Mouse (Mus musculus) CD8-positive naive resting alpha-beta T cell, adult 57 days (primary cell): ENCODE measurements around the gene 3110070M22Rik. TPM values are rescaled to one million over a fixed set of nuclear protein-coding genes. Genes with fewer than 3 reads are reported as not detected.

Experiments
- total RNA-seq: library from RNA; stranded (reverse); gene quantifications from one replicate; pipeline ENCODE4 v1.2.4, GENCODE M21; 2023

The 3110070M22Rik gene
- total RNA-seq = 0.80 TPM

DNA sequence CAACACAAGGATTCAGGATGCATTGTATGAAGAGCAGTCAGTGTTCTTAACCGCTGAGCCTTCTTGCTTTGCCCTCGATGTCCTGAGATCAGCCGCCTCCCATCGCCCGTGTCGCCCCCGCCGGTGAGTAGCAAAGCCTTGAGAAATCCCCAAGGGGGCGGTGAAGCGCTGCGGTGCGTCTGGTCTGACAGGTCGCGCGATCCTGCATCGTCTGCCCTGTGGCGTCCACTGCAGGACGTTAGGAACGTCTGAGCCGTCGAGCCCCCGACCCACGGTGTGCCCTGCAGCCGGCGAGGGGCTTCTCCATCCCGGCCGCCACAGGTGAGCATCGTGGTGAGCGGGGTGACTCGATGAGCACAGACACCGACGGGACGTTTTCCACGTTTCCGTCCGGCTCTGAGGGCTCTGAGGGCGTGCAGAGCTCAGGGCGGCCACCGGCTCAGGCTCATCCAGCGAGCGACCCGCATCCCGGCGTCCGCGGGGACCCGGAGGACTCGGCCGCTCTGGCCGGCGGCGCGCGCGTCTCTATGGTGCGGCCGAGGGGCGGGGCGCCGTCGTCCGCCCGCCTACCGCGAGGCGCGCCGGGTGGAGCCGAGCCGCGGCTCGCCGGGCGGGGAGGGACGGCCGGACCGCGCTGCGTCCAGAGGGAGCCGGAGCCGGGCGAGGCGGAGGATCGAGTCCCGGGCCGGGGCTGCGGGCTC lies at the start of gene 3110070M22Rik, which contains the start of gene Tmem267:
Gene 3110070M22Rik, minus strand, starts transcription at position 504 of the 701 bp plus-strand sequence.
Gene Tmem267, plus strand, starts transcription at position 160 of the 701 bp plus-strand sequence.

GRCm38 (mm10) chr13:119462596-119463560 lies 25.3 kb downstream of the 3110070M22Rik start, which contains the start of gene 4833420G17Rik:
Gene 4833420G17Rik, plus strand, starts transcription at chr13:119462768.

Other genes with a start within 250 kb of the 3110070M22Rik start
- gene Paip1, start 59.8 kb downstream of the 3110070M22Rik start, total RNA-seq = 52.9 TPM
- gene 4833420G17Rik, start 25.6 kb downstream of the 3110070M22Rik start, total RNA-seq = 73.5 TPM
- gene Tmem267, start 344 bp downstream of the 3110070M22Rik start, total RNA-seq = 5.9 TPM
- gene Ccl28, start 135.4 kb upstream of the 3110070M22Rik start, total RNA-seq = not detected
- gene Hmgcs1, start 202.0 kb upstream of the 3110070M22Rik start, total RNA-seq = 54.4 TPM